Mouse (Mus musculus) olfactory bulb, adult 2 months (tissue): ENCODE results near the gene N4bp1.

Experiments
- CTCF ChIP-seq: fragments of 200-500 bp; IDR thresholded peaks from 2 replicates; pipeline ENCODE4 v1.5.1; 2012; ENCODE audit warnings: low read depth, mild to moderate bottlenecking, low read length, moderate library complexity; ENCODE audit not compliant: insufficient read depth
- POLR2A ChIP-seq: fragments of 200-500 bp; IDR thresholded peaks from 2 replicates; pipeline ENCODE4 v1.6.1; 2012; ENCODE audit warnings: mild to moderate bottlenecking, low read depth, low read length, moderate library complexity; ENCODE audit not compliant: insufficient read depth

DNA sequence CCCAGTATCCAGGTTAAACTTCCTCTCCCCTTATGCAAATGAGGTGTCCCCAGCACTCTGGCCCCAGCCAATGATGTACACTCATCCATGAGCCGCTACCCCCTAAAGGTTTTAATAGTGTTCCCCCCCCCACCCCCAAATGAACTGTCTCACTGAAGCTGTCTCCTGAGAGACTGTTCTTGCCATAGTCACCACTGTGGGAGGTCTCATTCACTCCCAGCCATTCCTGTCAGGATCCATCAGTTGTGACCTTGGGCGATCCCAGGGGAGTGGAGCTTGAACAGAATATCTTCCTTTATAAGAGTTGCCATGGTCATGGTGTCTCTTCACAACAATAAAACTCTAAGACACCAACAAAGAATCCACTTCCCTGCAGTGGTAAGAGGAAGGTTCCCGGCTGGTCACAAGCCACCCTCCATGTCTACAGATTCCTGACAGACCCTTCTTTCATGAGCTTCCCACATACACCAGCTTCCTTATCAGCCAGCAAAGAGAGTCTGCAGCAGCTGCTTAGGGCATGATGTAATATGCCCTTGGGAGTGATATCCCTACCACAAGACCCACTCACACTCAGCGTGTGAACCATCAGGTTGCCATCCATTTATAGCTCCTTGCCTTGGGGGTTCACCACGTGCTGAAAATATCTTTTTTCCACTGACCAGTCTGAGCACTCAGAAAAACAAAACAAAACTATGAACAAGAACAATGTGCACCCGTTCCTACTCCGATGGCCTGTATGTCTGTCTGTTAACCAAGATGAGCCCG, 50.4 kb downstream of the N4bp1 start:
- TF ChIP-seq CTCF = no peak
- no peak for TF ChIP-seq POLR2A
